9 mouse cellular contexts compared by ENCODE assay signal in the genomic region with DNA sequence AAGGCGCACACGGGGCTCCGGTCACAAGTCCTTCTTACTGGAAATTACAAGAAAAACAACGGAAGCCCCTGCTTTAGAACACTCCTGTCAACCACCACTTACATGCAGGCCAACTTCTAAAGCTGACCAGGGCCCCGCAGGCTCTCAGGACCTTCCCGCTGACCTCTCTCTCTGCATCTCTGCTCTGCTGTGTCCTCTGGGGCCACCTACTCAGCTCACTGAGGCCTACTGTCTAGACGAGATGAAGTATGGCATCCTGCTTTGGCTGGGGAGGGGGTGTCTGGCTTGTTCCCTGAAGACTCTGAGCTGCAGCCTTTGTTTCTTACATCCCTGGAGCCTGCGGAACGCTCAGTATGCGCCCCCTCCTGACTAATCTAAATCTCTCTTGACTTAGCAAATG.
DNase-seq lines count a peak whose midpoint lies in the region; ATAC-seq lines count a peak whose summit lies in the region.
"Had no signal": no experiment of that assay in that cellular context is flagged by ENCODE, and none has a peak within 500 bp of the region (broad histone marks: within the 10 kb centered on the region; RNA-seq: fewer than 3 reads in every experiment).

No protein-coding gene starts in this region.

- H3K9ac ChIP-seq in lung, embryonic 15.5 days = no peak overlapping the region; the same call in 1 of the 2 replicates
- H3K9ac ChIP-seq in forebrain, embryonic 12.5 days = no peak overlapping the region
- H3K9ac ChIP-seq in limb, embryonic 12.5 days (replicated peaks) = 0 out of 2 replicates have a peak overlapping the region, but pooled peaks have one; percentile 37

- H3K4me2 ChIP-seq in lung, embryonic 15.5 days = no peak overlapping the region
- H3K4me2 ChIP-seq in forebrain, embryonic 12.5 days = no peak overlapping the region
- H3K4me2 ChIP-seq in limb, embryonic 12.5 days = peak overlapping the region; percentile 23; the same call in 1 of the 2 replicates

- H3K4me3 ChIP-seq in lung, embryonic 15.5 days = no peak overlapping the region
- H3K4me3 ChIP-seq in forebrain, embryonic 12.5 days (replicated peaks) = no peak overlapping the region
- no peak overlapping the region for H3K4me3 ChIP-seq in limb, embryonic 12.5 days (replicated peaks)

- no peak for DNase-seq in lung, postnatal 25 days (ENCODE audit: low spot score)
- peak; percentile 53 for DNase-seq in retina, postnatal 1 day
- no peak for DNase-seq in thymus, postnatal 25 days
- DNase-seq in urinary bladder, postnatal 10 days (ENCODE audit: low spot score) = no peak
- DNase-seq: layer of hippocampus, postnatal 36 days had no signal

- H3K4me1 ChIP-seq in lung, embryonic 15.5 days = peaks cover 29% of the 10 kb centered on the region
- peaks cover 12% of the 10 kb centered on the region for H3K4me1 ChIP-seq in forebrain, embryonic 12.5 days
- peaks cover 56% of the 10 kb centered on the region for H3K4me1 ChIP-seq in limb, embryonic 12.5 days (replicated peaks)

- peak; percentile 33; the same call in 1 of the 2 replicates for ATAC-seq in lung, embryonic 15.5 days (ENCODE audit: borderline replicate concordance, extremely low read depth, low FRiP score, low TSS enrichment)
- ATAC-seq in forebrain, embryonic 12.5 days (ENCODE audit: low FRiP score) = peak; percentile 46; the same call in 1 of the 2 replicates
- ATAC-seq in limb, embryonic 12.5 days (ENCODE audit: insufficient number of reproducible peaks, insufficient read depth, low FRiP score, low TSS enrichment, low read depth) = no peak
- ATAC-seq in erythroid progenitor cell, adult 5-6 weeks (replicated peaks; ENCODE audit: low FRiP score, poor library complexity, severe bottlenecking) = no peak

- no peaks in the 10 kb centered on the region for H3K27me3 ChIP-seq in lung, embryonic 15.5 days
- H3K27me3 ChIP-seq in forebrain, embryonic 12.5 days = no peaks in the 10 kb centered on the region
- H3K27me3 ChIP-seq in limb, embryonic 12.5 days = no peaks in the 10 kb centered on the region

- H3K27ac ChIP-seq in lung, embryonic 15.5 days = peak overlapping the region; percentile 49; the same call in 1 of the 2 replicates
- peak overlapping the region; percentile 46; the same call in 1 of the 2 replicates for H3K27ac ChIP-seq in forebrain, embryonic 12.5 days
- peak overlapping the region; percentile 92 for H3K27ac ChIP-seq in limb, embryonic 12.5 days

- peaks cover 21% of the 10 kb centered on the region for H3K36me3 ChIP-seq in lung, embryonic 15.5 days
- H3K36me3 ChIP-seq in forebrain, embryonic 12.5 days (replicated peaks) = peaks cover 14% of the 10 kb centered on the region
- peaks cover 19% of the 10 kb centered on the region for H3K36me3 ChIP-seq in limb, embryonic 12.5 days

- WGBS in lung, embryonic 15.5 days = 25% methylated on average over 10 of the region's 10 CpGs
- WGBS in forebrain, embryonic 12.5 days = 57% methylated on average over 10 of the region's 10 CpGs
- WGBS in limb, embryonic 12.5 days = 19% methylated on average over 10 of the region's 10 CpGs

- H3K9me3 ChIP-seq in lung, embryonic 15.5 days = no peaks in the 10 kb centered on the region
- H3K9me3 ChIP-seq in forebrain, embryonic 12.5 days = no peaks in the 10 kb centered on the region
- no peaks in the 10 kb centered on the region for H3K9me3 ChIP-seq in limb, embryonic 12.5 days

Comparison
In these comparisons a context has a peak if more than half of its experiments do, and no peak if none do; other contexts are left out.
1. ATAC-seq: peak in lung, embryonic 15.5 days (single experiment) and forebrain, embryonic 12.5 days (single experiment); none in limb, embryonic 12.5 days (single experiment) and erythroid progenitor cell, adult 5-6 weeks (single experiment).
2. Peak in every context shown above with its lines, with median percentiles within 50 percentile points of each other: H3K27ac ChIP-seq.